Mouse (Mus musculus) lung, postnatal 0 days (tissue): ENCODE measurements around the gene Dnm3.
A peak's percentile ranks its signal among the peaks of the same experiment; 100 is the strongest.

ENCODE experiments used
- CTCF ChIP-seq: IDR thresholded peaks from 2 replicates; pipeline ENCODE4 v1.5.1; 2016; ENCODE audit warnings: antibody characterized with exemption, mild to moderate bottlenecking
- EP300 ChIP-seq: IDR thresholded peaks from 2 replicates; pipeline ENCODE4 v1.6.1; 2016; ENCODE audit warnings: antibody characterized with exemption, mild to moderate bottlenecking, control low read depth

GRCm38 (mm10) chr1:162074626-162075410 is 403.0 kb downstream of the Dnm3 start:
- TF ChIP-seq CTCF = no peak
- peak; percentile 16; the same call in 1 of the 2 replicates for TF ChIP-seq EP300
